Mouse (Mus musculus) stomach, postnatal 0 days (tissue): ENCODE results near the gene Krt86. TPM values are rescaled to one million over a fixed set of nuclear protein-coding genes. Genes with fewer than 3 reads are reported as not detected.

Source experiments
- ATAC-seq: fragments of 200-750 bp; cut with Nextera tagmentation; 2 replicates; pipeline ENCODE4 v1.8.0; 2017; ENCODE audit not compliant: low FRiP score, low TSS enrichment
- DNase-seq: peaks from one replicate; pipeline ENCODE4 v3.0.0-alpha.2; 2016; ENCODE audit warnings: low spot score
- H3K27ac ChIP-seq: fragments of 300-500 bp; sonication (generic); replicated peaks from 2 replicates; pipeline ENCODE4 v1.5.1; 2014; ENCODE audit warnings: mild to moderate bottlenecking, control low read depth
- H3K27me3 ChIP-seq: fragments of 300-500 bp; sonication (generic); 2 replicates; pipeline ENCODE4 v1.6.1; 2014; ENCODE audit warnings: low read length; ENCODE audit not compliant: control insufficient read depth, insufficient read depth
- H3K36me3 ChIP-seq: fragments of 300-500 bp; sonication (generic); 2 replicates; pipeline ENCODE4 v1.6.1; 2014; ENCODE audit warnings: low read length, mixed read lengths; ENCODE audit not compliant: control insufficient read depth, insufficient read depth
- H3K4me1 ChIP-seq: fragments of 300-500 bp; sonication (generic); replicated peaks from 2 replicates; pipeline ENCODE4 v1.6.1; 2014; ENCODE audit warnings: antibody characterized with exemption; ENCODE audit not compliant: control insufficient read depth, insufficient read depth
- H3K4me2 ChIP-seq: fragments of 300-500 bp; sonication (generic); replicated peaks from 2 replicates; pipeline ENCODE4 v1.6.1; 2014; ENCODE audit warnings: low read depth, mild to moderate bottlenecking, control low read depth, moderate library complexity
- H3K4me3 ChIP-seq: fragments of 300-500 bp; sonication (generic); 2 replicates; pipeline ENCODE4 v1.5.1; 2014; ENCODE audit warnings: low read depth, low read length, control low read depth
- H3K9ac ChIP-seq: fragments of 300-500 bp; sonication (generic); 2 replicates; pipeline ENCODE4 v1.6.1; 2014; ENCODE audit warnings: mild to moderate bottlenecking, low read length, control low read depth, mixed read lengths
- H3K9me3 ChIP-seq: fragments of 300-500 bp; sonication (generic); 2 replicates; pipeline ENCODE4 v1.6.1; 2016; ENCODE audit warnings: low read length; ENCODE audit not compliant: control insufficient read depth
- CTCF ChIP-seq: IDR thresholded peaks from 2 replicates; pipeline ENCODE4 v1.5.1; 2016; ENCODE audit warnings: antibody characterized with exemption, low read depth, mild to moderate bottlenecking, moderate library complexity
- EP300 ChIP-seq: optimal IDR thresholded peaks from 2 replicates; pipeline ENCODE3; 2016; ENCODE audit warnings: antibody characterized with exemption
- WGBS: fragments of 180-500 bp; shearing (Covaris S2); extraction: QIAGEN DNeasy Blood & Tissue Kit; methylation state at CpG from one replicate; pipeline ENCODE4 v1.1.7; 2014; 5-methylcytosine and 5-hydroxymethylcytosine counted together
- polyA plus RNA-seq: library from polyadenylated mRNA; unstranded; fragments of >200 nt; fragmentation: Nextera tagmentation; extraction: Ambion mirVana; gene quantifications from 2 replicates; pipeline ENCODE4 v1.2.1, GENCODE M21; 2015

Krt86 gene
- 0.05 TPM in 1 of 2 replicates, not detected in the other for polyA plus RNA-seq

- Histone ChIP-seq H3K27me3 (no peaks in the 10 kb centered on the region), H3K4me2 (no peak within 1 kb of the TSS), H3K27ac (no peak within 1 kb of the TSS), H3K36me3 (no peaks in the 10 kb centered on the region), H3K4me1 (no peaks in the 10 kb centered on the region), H3K9ac (no peak within 1 kb of the TSS), H3K9me3 (no peaks in the 10 kb centered on the region), H3K4me3 (no peak within 1 kb of the TSS)
- DNase-seq = peak; percentile 83
- TF ChIP-seq EP300 (no peak), CTCF (no peak)
- WGBS = 21% methylated on average over 10 of the region's 10 CpGs
- ATAC-seq = peak; percentile 63
Observed at GRCm38 (mm10) chr15:101472952-101473528, at the start of gene Krt86. Gene Krt86, plus strand, starts transcription at chr15:101473478.

- 26% methylated on average over 5 of the region's 5 CpGs for WGBS
Observed at GRCm38 (mm10) chr15:101424914-101425313, 48.4 kb upstream of the Krt86 start.

DNA sequence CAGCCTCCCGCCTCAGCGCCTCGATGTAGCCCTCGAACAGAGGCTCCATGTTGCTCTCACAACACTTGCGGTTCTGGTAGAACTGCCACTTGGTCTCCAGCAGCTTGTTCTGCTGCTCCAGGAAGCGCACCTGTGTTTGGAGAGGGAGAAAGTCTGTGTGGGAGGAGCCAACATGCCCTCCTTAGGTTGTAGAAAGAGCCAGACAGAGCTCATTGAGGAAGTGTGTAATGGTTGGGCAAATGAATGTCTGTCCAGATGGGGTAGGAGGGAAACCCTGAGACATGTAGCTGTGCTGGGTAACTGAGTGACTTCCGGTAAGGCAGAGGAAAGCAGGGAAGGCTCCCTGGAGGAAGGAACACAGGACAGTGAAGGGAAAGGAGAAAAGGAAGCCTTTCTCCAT is 36.7 kb upstream of the Krt86 start:
- 76% methylated on average over 7 of the region's 7 CpGs for WGBS

More at GRCm38 (mm10) chr15:101424914-101425313, 48.4 kb upstream of the Krt86 start:
- Histone ChIP-seq H3K4me1 (no peaks in the 10 kb centered on the region), H3K4me2 (no peak overlapping the region), H3K9ac (no peak overlapping the region), H3K4me3 (no peak overlapping the region), H3K36me3 (no peaks in the 10 kb centered on the region; the same call in 1 of the 2 replicates), H3K27me3 (no peaks in the 10 kb centered on the region), H3K27ac (no peak overlapping the region), H3K9me3 (no peaks in the 10 kb centered on the region)
- DNase-seq (no peak), ATAC-seq (peak; percentile 15; the same call in 1 of the 2 replicates)
- TF ChIP-seq CTCF (no peak), EP300 (no peak)

GRCm38 (mm10) chr15:101438555-101438954 is 34.7 kb upstream of the Krt86 start, which contains the start of gene Krt87:
Gene Krt87, minus strand, starts transcription at chr15:101438804.
- Histone ChIP-seq H3K27me3 (no peaks in the 10 kb centered on the region), H3K4me3 (no peak within 1 kb of the TSS), H3K9ac (0 out of 2 replicates have a peak within 1 kb of the TSS, but pooled peaks have one; percentile 23), H3K4me2 (0 out of 2 replicates have a peak within 1 kb of the TSS, but pooled peaks have one; percentile 17), H3K36me3 (no peaks in the 10 kb centered on the region), H3K9me3 (no peaks in the 10 kb centered on the region), H3K4me1 (no peaks in the 10 kb centered on the region), H3K27ac (no peak within 1 kb of the TSS)
- no peak for DNase-seq
- TF ChIP-seq CTCF (no peak), EP300 (no peak)
- no peak for ATAC-seq
- WGBS = 5% methylated on average over 34 of the region's 34 CpGs

More for the DNA sequence above, 36.7 kb upstream of the Krt86 start:
- Histone ChIP-seq H3K27ac (no peak overlapping the region), H3K4me1 (no peaks in the 10 kb centered on the region), H3K4me3 (no peak overlapping the region), H3K9ac (no peak overlapping the region), H3K9me3 (no peaks in the 10 kb centered on the region), H3K27me3 (no peaks in the 10 kb centered on the region), H3K4me2 (no peak overlapping the region), H3K36me3 (no peaks in the 10 kb centered on the region)
- TF ChIP-seq EP300 (no peak), CTCF (no peak)
- ATAC-seq (no peak), DNase-seq (no peak)

GRCm38 (mm10) chr15:101440837-101441236 is 32.4 kb upstream of the Krt86 start:
- Histone ChIP-seq H3K27me3 (no peaks in the 10 kb centered on the region), H3K4me3 (no peak overlapping the region), H3K9ac (no peak overlapping the region), H3K36me3 (no peaks in the 10 kb centered on the region), H3K27ac (no peak overlapping the region), H3K4me1 (no peaks in the 10 kb centered on the region), H3K9me3 (no peaks in the 10 kb centered on the region), H3K4me2 (no peak overlapping the region)
- DNase-seq = no peak
- 66% methylated on average over 4 of the region's 4 CpGs for WGBS
- ATAC-seq = no peak
- TF ChIP-seq CTCF (no peak), EP300 (no peak)

GRCm38 (mm10) chr15:101446572-101446971 is 26.7 kb upstream of the Krt86 start:
- ATAC-seq (no peak), DNase-seq (no peak)
- Histone ChIP-seq H3K4me1 (no peaks in the 10 kb centered on the region), H3K9me3 (no peaks in the 10 kb centered on the region), H3K27ac (no peak overlapping the region), H3K27me3 (no peaks in the 10 kb centered on the region), H3K36me3 (no peaks in the 10 kb centered on the region), H3K4me3 (no peak overlapping the region), H3K9ac (no peak overlapping the region), H3K4me2 (no peak overlapping the region)
- WGBS = 58% methylated on average over 11 of the region's 11 CpGs
- TF ChIP-seq CTCF = no peak
